Mouse (Mus musculus) kidney, postnatal 0 days (tissue): ENCODE results near the gene F2rl2. TPM values are rescaled to one million over a fixed set of nuclear protein-coding genes. Genes with fewer than 3 reads are reported as not detected.

Experiments used
- ATAC-seq: fragments of 200-750 bp; cut with Nextera tagmentation; replicated peaks from 2 replicates; pipeline ENCODE4 v1.8.0; 2017; ENCODE audit warnings: low read depth, moderate number of reproducible peaks, moderate TSS enrichment, moderate library complexity; ENCODE audit not compliant: low FRiP score
- DNase-seq: peaks from one replicate; pipeline ENCODE4 v3.0.0-alpha.2; 2016; ENCODE audit warnings: low spot score
- H3K27ac ChIP-seq: fragments of 300-500 bp; sonication (generic); 2 replicates; pipeline ENCODE4 v1.5.1; 2014; ENCODE audit warnings: mild to moderate bottlenecking
- H3K27me3 ChIP-seq: fragments of 300-500 bp; sonication (generic); 2 replicates; pipeline ENCODE4 v1.6.1; 2014; ENCODE audit warnings: low read length, mixed read lengths; ENCODE audit not compliant: insufficient read depth
- H3K36me3 ChIP-seq: fragments of 300-500 bp; sonication (generic); 2 replicates; pipeline ENCODE4 v1.6.1; 2014; ENCODE audit warnings: low read length, mixed read lengths; ENCODE audit not compliant: insufficient read depth
- H3K4me1 ChIP-seq: fragments of 300-500 bp; sonication (generic); replicated peaks from 2 replicates; pipeline ENCODE4 v1.6.1; 2014; ENCODE audit warnings: antibody characterized with exemption, low read length, mixed read lengths; ENCODE audit not compliant: insufficient read depth
- H3K4me2 ChIP-seq: fragments of 300-500 bp; sonication (generic); 2 replicates; pipeline ENCODE4 v1.6.1; 2014; ENCODE audit warnings: mild to moderate bottlenecking, low read length, moderate library complexity, mixed read lengths
- H3K4me3 ChIP-seq: fragments of 300-500 bp; sonication (generic); replicated peaks from 2 replicates; pipeline ENCODE4 v1.5.1; 2014; ENCODE audit warnings: low read depth, low read length
- H3K9ac ChIP-seq: fragments of 300-500 bp; sonication (generic); 2 replicates; pipeline ENCODE4 v1.6.1; 2014; ENCODE audit warnings: low read depth, low read length
- H3K9me3 ChIP-seq: fragments of 300-500 bp; sonication (generic); replicated peaks from 2 replicates; pipeline ENCODE4 v1.6.1; 2016; ENCODE audit warnings: low read length, inconsistent platforms, mixed read lengths
- CTCF ChIP-seq: IDR thresholded peaks from 2 replicates; pipeline ENCODE4 v1.5.1; 2016; ENCODE audit warnings: antibody characterized with exemption, low read depth, mild to moderate bottlenecking, moderate library complexity
- WGBS: fragments of 180-500 bp; shearing (Covaris S2); extraction: QIAGEN DNeasy Blood & Tissue Kit; methylation state at CpG from one replicate; pipeline ENCODE4 v1.1.7; 2014; 5-methylcytosine and 5-hydroxymethylcytosine counted together
- polyA plus RNA-seq: library from polyadenylated mRNA; unstranded; fragments of >200 nt; fragmentation: Nextera tagmentation; extraction: Ambion mirVana; gene quantifications from 2 replicates; pipeline ENCODE4 v1.2.1, GENCODE M21; 2015

The F2rl2 gene
- polyA plus RNA-seq, 1 experiment from 2014 or later: 0.11 TPM

GRCm38 (mm10) chr13:95741813-95742689 lies 45.4 kb downstream of the F2rl2 start:
- H3K27ac ChIP-seq: no peak overlapping the region
- ATAC-seq (no peak), DNase-seq (no peak)
- WGBS: 83% methylated on average over 11 of the region's 11 CpGs
- H3K4me2 ChIP-seq: no peak overlapping the region
- H3K9me3 ChIP-seq: no peaks in the 10 kb centered on the region
- no peaks in the 10 kb centered on the region for H3K36me3 ChIP-seq
- 0 out of 2 replicates have a peak, but pooled peaks cover 3% of the 10 kb centered on the region for H3K4me1 ChIP-seq
- no peak overlapping the region for H3K4me3 ChIP-seq
- TF ChIP-seq CTCF: no peak
- H3K27me3 ChIP-seq: no peaks in the 10 kb centered on the region
- H3K9ac ChIP-seq: no peak overlapping the region

- Histone ChIP-seq H3K36me3 (no peaks in the 10 kb centered on the region), H3K27me3 (no peaks in the 10 kb centered on the region), H3K27ac (peak overlapping the region; percentile 52; the same call in 1 of the 2 replicates), H3K4me2 (no peak overlapping the region), H3K4me3 (no peak overlapping the region), H3K4me1 (0 out of 2 replicates have a peak, but pooled peaks cover 3% of the 10 kb centered on the region), H3K9me3 (no peaks in the 10 kb centered on the region), H3K9ac (no peak overlapping the region)
- DNase-seq (peak; percentile 73), ATAC-seq (no peak)
- 65% methylated on average over 9 of the region's 9 CpGs for WGBS
- TF ChIP-seq CTCF: no peak
Measured at GRCm38 (mm10) chr13:95742881-95743466, 46.3 kb downstream of the F2rl2 start.

- 55% methylated on average over 4 of the region's 4 CpGs for WGBS
- H3K4me1 ChIP-seq: 0 out of 2 replicates have a peak, but pooled peaks cover 3% of the 10 kb centered on the region
- no peak overlapping the region for H3K27ac ChIP-seq
- DNase-seq (peak; percentile 36), ATAC-seq (no peak)
- no peak overlapping the region for H3K9ac ChIP-seq
- no peak for TF ChIP-seq CTCF
- H3K9me3 ChIP-seq: no peaks in the 10 kb centered on the region
- H3K27me3 ChIP-seq: no peaks in the 10 kb centered on the region
- H3K36me3 ChIP-seq: no peaks in the 10 kb centered on the region
- no peak overlapping the region for H3K4me3 ChIP-seq
- H3K4me2 ChIP-seq: no peak overlapping the region
Measured at GRCm38 (mm10) chr13:95745451-95745850, 48.8 kb downstream of the F2rl2 start.

GRCm38 (mm10) chr13:95746509-95746908 lies 49.9 kb downstream of the F2rl2 start:
- Histone ChIP-seq H3K36me3 (no peaks in the 10 kb centered on the region), H3K27me3 (no peaks in the 10 kb centered on the region), H3K27ac (no peak overlapping the region), H3K9me3 (no peaks in the 10 kb centered on the region), H3K4me3 (no peak overlapping the region), H3K4me1 (0 out of 2 replicates have a peak, but pooled peaks cover 3% of the 10 kb centered on the region), H3K9ac (no peak overlapping the region), H3K4me2 (no peak overlapping the region)
- WGBS: 12% methylated on average over 6 of the region's 6 CpGs
- peak; percentile 68; the same call in 1 of the 2 replicates for ATAC-seq
- TF ChIP-seq CTCF: peak; percentile 80
- peak; percentile 67 for DNase-seq

- Histone ChIP-seq H3K4me1 (0 out of 2 replicates have a peak, but pooled peaks cover 3% of the 10 kb centered on the region), H3K9me3 (no peaks in the 10 kb centered on the region), H3K4me3 (no peak overlapping the region), H3K4me2 (no peak overlapping the region), H3K36me3 (no peaks in the 10 kb centered on the region), H3K27ac (no peak overlapping the region), H3K27me3 (no peaks in the 10 kb centered on the region), H3K9ac (no peak overlapping the region)
- DNase-seq: no peak
- no peak for TF ChIP-seq CTCF
- WGBS: 86% methylated on average over 7 of the region's 7 CpGs
- no peak for ATAC-seq
Measured at GRCm38 (mm10) chr13:95747101-95747500, 50.4 kb downstream of the F2rl2 start.

- no peak overlapping the region for H3K4me2 ChIP-seq
- 72% methylated on average over 11 of the region's 11 CpGs for WGBS
- H3K36me3 ChIP-seq: no peaks in the 10 kb centered on the region
- no peaks in the 10 kb centered on the region for H3K27me3 ChIP-seq
- TF ChIP-seq CTCF: no peak
- DNase-seq (no peak), ATAC-seq (no peak)
- no peaks in the 10 kb centered on the region for H3K9me3 ChIP-seq
- no peak overlapping the region for H3K27ac ChIP-seq
- H3K9ac ChIP-seq: no peak overlapping the region
- 0 out of 2 replicates have a peak, but pooled peaks cover 3% of the 10 kb centered on the region for H3K4me1 ChIP-seq
- no peak overlapping the region for H3K4me3 ChIP-seq
Measured at GRCm38 (mm10) chr13:95747541-95747940, 50.9 kb downstream of the F2rl2 start.

Other genes starting within 250 kb of the F2rl2 start
- not detected in 2 replicates for gene S100z, start 218.1 kb upstream of the F2rl2 start, polyA plus RNA-seq
- 10.4 and 10.7 TPM in 2 replicates for gene F2rl1, start 171.6 kb upstream of the F2rl2 start, polyA plus RNA-seq
- gene F2r, start 78.4 kb upstream of the F2rl2 start, polyA plus RNA-seq: 85.6 and 104 TPM in 2 replicates
- gene Iqgap2, start 195.1 kb downstream of the F2rl2 start, polyA plus RNA-seq: 9.8 and 11.1 TPM in 2 replicates